Mouse (Mus musculus) MEL (cell line): ENCODE results near the gene C3ar1. TPM values are rescaled to one million over a fixed set of nuclear protein-coding genes. Genes with fewer than 3 reads are reported as not detected.

Source experiments
- DNase-seq: peaks from one replicate; pipeline ENCODE4 v3.0.0; 2011; ENCODE audit warnings: low read depth, low spot score
- H3K27ac ChIP-seq: 2 replicates; pipeline ENCODE4 v1.5.1; 2012; ENCODE audit warnings: low read depth, mild to moderate bottlenecking, control low read depth, low read length, moderate library complexity; ENCODE audit not compliant: control insufficient read depth
- H3K27me3 ChIP-seq, 2 experiments: fragments of 150-350 bp in 1 of 2; sonication (generic) in 1 of 2; 2 replicates each; pipeline ENCODE4 v1.6.1; 2012; ENCODE audit warnings: low read length in 2 of 2, mild to moderate bottlenecking in 2 of 2, improper control_type of control experiment in 1 of 2, moderate library complexity in 1 of 2; ENCODE audit not compliant: insufficient read depth in 2 of 2, control insufficient read depth in 1 of 2
- H3K36me3 ChIP-seq, 2 experiments: 2 replicates each; pipeline ENCODE4 v1.6.1; 2012 to 2014; ENCODE audit warnings: low read length in 2 of 2, improper control_type of control experiment in 1 of 2, inconsistent platforms in 1 of 2, mild to moderate bottlenecking in 1 of 2; ENCODE audit not compliant: insufficient read depth in 2 of 2, control insufficient read depth in 1 of 2
- H3K4me1 ChIP-seq, 2 experiments: fragments of 150-350 bp in 1 of 2; sonication (generic) in 1 of 2; 2 replicates each; pipeline ENCODE4 v1.6.1; 2012; ENCODE audit warnings: low read length in 2 of 2, improper control_type of control experiment in 1 of 2, mild to moderate bottlenecking in 1 of 2; ENCODE audit not compliant: insufficient read depth in 2 of 2, control insufficient read depth in 1 of 2
- H3K4me3 ChIP-seq, 2 experiments: fragments of 150-350 bp in 1 of 2; sonication (generic) in 1 of 2; 2 replicates each; pipeline ENCODE4 v1.5.1; 2012; ENCODE audit warnings: low read depth in 2 of 2, low read length in 2 of 2, mild to moderate bottlenecking in 2 of 2, moderate library complexity in 2 of 2, control low read depth in 1 of 2, improper control_type of control experiment in 1 of 2; ENCODE audit not compliant: control insufficient read depth in 1 of 2, insufficient read depth in 1 of 2
- H3K79me2 ChIP-seq: 2 replicates; pipeline ENCODE4 v1.6.1; 2012; ENCODE audit warnings: mild to moderate bottlenecking, low read length, moderate library complexity; ENCODE audit not compliant: control insufficient read depth, poor library complexity, insufficient read depth
- H3K9ac ChIP-seq: 2 replicates; pipeline ENCODE4 v1.6.1; 2012; ENCODE audit warnings: low read depth, mild to moderate bottlenecking, control low read depth, low read length, moderate library complexity; ENCODE audit not compliant: control insufficient read depth, poor library complexity, severe bottlenecking
- H3K9me3 ChIP-seq: fragments of 150-350 bp; sonication (generic); replicated peaks from 2 replicates; pipeline ENCODE4 v1.6.1; 2012; ENCODE audit warnings: mild to moderate bottlenecking, low read length, improper control_type of control experiment, moderate library complexity; ENCODE audit not compliant: insufficient read depth
- BHLHE40 ChIP-seq: IDR thresholded peaks from 2 replicates; pipeline ENCODE4 v1.6.1; 2012; ENCODE audit warnings: low read depth, mild to moderate bottlenecking, inconsistent platforms, low read length, improper control_type of control experiment, borderline replicate concordance
- CHD1 ChIP-seq: IDR thresholded peaks from 2 replicates; pipeline ENCODE4 v1.6.1; 2012; ENCODE audit warnings: low read depth, mild to moderate bottlenecking, inconsistent platforms, low read length, improper control_type of control experiment
- CHD2 ChIP-seq: IDR thresholded peaks from 2 replicates; pipeline ENCODE4 v1.6.1; 2011; ENCODE audit warnings: low read length, improper control_type of control experiment
- CTCF ChIP-seq, 3 experiments: IDR thresholded peaks in 2 of 3; conservative IDR thresholded peaks in 1 of 3; 2 replicates each; pipeline ENCODE4 v1.5.1; 2011 to 2012; ENCODE audit warnings: low read length in 3 of 3, low read depth in 2 of 3, mild to moderate bottlenecking in 2 of 3, improper control_type of control experiment in 1 of 3, inconsistent platforms in 1 of 3, mixed read lengths in 1 of 3, moderate library complexity in 1 of 3; ENCODE audit not compliant: control insufficient read depth in 1 of 3, insufficient read depth in 1 of 3, poor library complexity in 1 of 3, severe bottlenecking in 1 of 3
- E2F4 ChIP-seq: IDR thresholded peaks from 2 replicates; pipeline ENCODE4 v1.6.1; 2011; ENCODE audit warnings: low read depth, low read length, improper control_type of control experiment, borderline replicate concordance
- ELF1 ChIP-seq: IDR thresholded peaks from 2 replicates; pipeline ENCODE4 v1.6.1; 2014; ENCODE audit warnings: low read depth, mild to moderate bottlenecking, inconsistent platforms, low read length, improper control_type of control experiment, moderate library complexity
- EP300 ChIP-seq, 2 experiments: IDR thresholded peaks; 2 replicates each; pipeline ENCODE4 v1.6.1; 2011; ENCODE audit warnings: improper control_type of control experiment in 2 of 2, low read length in 2 of 2, low read depth in 1 of 2, mild to moderate bottlenecking in 1 of 2
- ETS1 ChIP-seq: IDR thresholded peaks from 2 replicates; pipeline ENCODE4 v1.6.1; 2012; ENCODE audit warnings: low read depth, mild to moderate bottlenecking, inconsistent platforms, low read length, improper control_type of control experiment, moderate library complexity
- GABPA ChIP-seq: IDR thresholded peaks from 2 replicates; pipeline ENCODE4 v1.6.1; 2012; ENCODE audit warnings: low read depth, mild to moderate bottlenecking, inconsistent platforms, low read length, improper control_type of control experiment, moderate library complexity
- GATA1 ChIP-seq: IDR thresholded peaks from 2 replicates; pipeline ENCODE4 v1.6.1; 2011; ENCODE audit warnings: low read depth, low read length, improper control_type of control experiment
- HCFC1 ChIP-seq: IDR thresholded peaks from 2 replicates; pipeline ENCODE4 v1.6.1; 2012; ENCODE audit warnings: low read depth, mild to moderate bottlenecking, inconsistent platforms, low read length, improper control_type of control experiment, moderate library complexity
- JUND ChIP-seq: IDR thresholded peaks from 2 replicates; pipeline ENCODE4 v1.6.1; 2011; ENCODE audit warnings: low read depth, mild to moderate bottlenecking, improper control_type of control experiment, low read length
- KAT2A ChIP-seq: conservative IDR thresholded peaks from 2 replicates; pipeline ENCODE4 v1.6.1; 2012; ENCODE audit warnings: low read depth, low read length, improper control_type of control experiment, inconsistent platforms
- MAFK ChIP-seq: IDR thresholded peaks from 2 replicates; pipeline ENCODE4 v1.6.1; 2011; ENCODE audit warnings: low read depth, mild to moderate bottlenecking, low read length, improper control_type of control experiment, borderline replicate concordance
- MAX ChIP-seq: IDR thresholded peaks from 2 replicates; pipeline ENCODE4 v1.6.1; 2011; ENCODE audit warnings: low read length, improper control_type of control experiment
- MAZ ChIP-seq: IDR thresholded peaks from 2 replicates; pipeline ENCODE4 v1.6.1; 2012; ENCODE audit warnings: low read depth, mild to moderate bottlenecking, inconsistent platforms, low read length, improper control_type of control experiment
- MEF2A ChIP-seq: IDR thresholded peaks from 2 replicates; pipeline ENCODE4 v1.6.1; 2014; ENCODE audit warnings: low read depth, mild to moderate bottlenecking, inconsistent platforms, low read length, improper control_type of control experiment; ENCODE audit not compliant: poor library complexity, insufficient replicate concordance, severe bottlenecking; ENCODE audit errors: extremely low read depth
- MXI1 ChIP-seq: IDR thresholded peaks from 2 replicates; pipeline ENCODE4 v1.6.1; 2011; ENCODE audit warnings: mild to moderate bottlenecking, low read depth, low read length, improper control_type of control experiment
- MYB ChIP-seq: IDR thresholded peaks from 2 replicates; pipeline ENCODE4 v1.6.1; 2011; ENCODE audit warnings: mild to moderate bottlenecking, low read depth, low read length, improper control_type of control experiment
- MYC ChIP-seq: IDR thresholded peaks from 2 replicates; pipeline ENCODE4 v1.6.1; 2011; ENCODE audit warnings: low read depth, mild to moderate bottlenecking, low read length, improper control_type of control experiment, moderate library complexity
- NRF1 ChIP-seq: IDR thresholded peaks from 2 replicates; pipeline ENCODE4 v1.6.1; 2014; ENCODE audit warnings: low read depth, mild to moderate bottlenecking, inconsistent platforms, low read length, improper control_type of control experiment, moderate library complexity; ENCODE audit not compliant: poor library complexity, insufficient read depth, severe bottlenecking
- POLR2A ChIP-seq, 2 experiments: IDR thresholded peaks; 2 replicates each; pipeline ENCODE4 v1.6.1; 2011 to 2012; ENCODE audit warnings: low read length in 2 of 2, mild to moderate bottlenecking in 2 of 2, control low read depth in 1 of 2, improper control_type of control experiment in 1 of 2, low read depth in 1 of 2, moderate library complexity in 1 of 2; ENCODE audit not compliant: control insufficient read depth in 1 of 2, insufficient read depth in 1 of 2, poor library complexity in 1 of 2
- POLR2AphosphoS2 ChIP-seq: IDR thresholded peaks from 2 replicates; pipeline ENCODE4 v1.6.1; 2011; ENCODE audit warnings: low read length, improper control_type of control experiment
- POLR2AphosphoS5 ChIP-seq: IDR thresholded peaks from 2 replicates; pipeline ENCODE4 v1.6.1; 2012; ENCODE audit warnings: low read depth, borderline replicate concordance, mild to moderate bottlenecking, inconsistent platforms, low read length, moderate library complexity, mixed read lengths
- RAD21 ChIP-seq: IDR thresholded peaks from 2 replicates; pipeline ENCODE4 v1.6.1; 2011; ENCODE audit warnings: mild to moderate bottlenecking, low read depth, low read length, improper control_type of control experiment
- RCOR1 ChIP-seq: IDR thresholded peaks from 2 replicates; pipeline ENCODE4 v1.6.1; 2012; ENCODE audit warnings: low read depth, mild to moderate bottlenecking, inconsistent platforms, low read length, improper control_type of control experiment
- SIN3A ChIP-seq: IDR thresholded peaks from 2 replicates; pipeline ENCODE4 v1.6.1; 2012; ENCODE audit warnings: low read length, improper control_type of control experiment, inconsistent platforms
- SMC3 ChIP-seq: IDR thresholded peaks from 2 replicates; pipeline ENCODE4 v1.6.1; 2011; ENCODE audit warnings: low read depth, low read length, improper control_type of control experiment
- TAL1 ChIP-seq: IDR thresholded peaks from 2 replicates; pipeline ENCODE4 v1.6.1; 2012; ENCODE audit warnings: mild to moderate bottlenecking, inconsistent platforms, low read length, moderate library complexity, mixed read lengths
- TBP ChIP-seq: IDR thresholded peaks from 2 replicates; pipeline ENCODE4 v1.8.0; 2011; ENCODE audit warnings: low read depth, low read length, improper control_type of control experiment
- TCF12 ChIP-seq: IDR thresholded peaks from 2 replicates; pipeline ENCODE4 v1.6.1; 2014; ENCODE audit warnings: low read depth, mild to moderate bottlenecking, inconsistent platforms, low read length, improper control_type of control experiment, moderate library complexity
- USF1 ChIP-seq: IDR thresholded peaks from 2 replicates; pipeline ENCODE4 v1.6.1; 2014; ENCODE audit warnings: low read depth, mild to moderate bottlenecking, inconsistent platforms, low read length, improper control_type of control experiment, moderate library complexity
- USF2 ChIP-seq, 2 experiments: IDR thresholded peaks; 2 replicates each; pipeline ENCODE4 v1.6.1; 2011 to 2012; ENCODE audit warnings: improper control_type of control experiment in 2 of 2, low read length in 2 of 2, borderline replicate concordance in 1 of 2, inconsistent platforms in 1 of 2, low read depth in 1 of 2, mild to moderate bottlenecking in 1 of 2; ENCODE audit not compliant: insufficient read depth in 1 of 2
- ZC3H11A ChIP-seq: IDR thresholded peaks from 2 replicates; pipeline ENCODE4 v1.6.1; 2012; ENCODE audit warnings: low read depth, mild to moderate bottlenecking, inconsistent platforms, low read length, improper control_type of control experiment
- ZKSCAN1 ChIP-seq: IDR thresholded peaks from 2 replicates; pipeline ENCODE4 v1.6.1; 2012; ENCODE audit warnings: low read depth, mild to moderate bottlenecking, inconsistent platforms, low read length, improper control_type of control experiment, moderate library complexity
- ZMIZ1 ChIP-seq: IDR thresholded peaks from 2 replicates; pipeline ENCODE4 v1.6.1; 2012; ENCODE audit warnings: low read depth, mild to moderate bottlenecking, inconsistent platforms, low read length, improper control_type of control experiment, moderate library complexity
- ZNF384 ChIP-seq: IDR thresholded peaks from 2 replicates; pipeline ENCODE4 v1.6.1; 2012; ENCODE audit warnings: low read depth, mild to moderate bottlenecking, inconsistent platforms, low read length, improper control_type of control experiment
- polyA plus RNA-seq, 2 experiments: library from polyadenylated mRNA; stranded (reverse) in 1 of 2; unstranded in 1 of 2; fragments of >175 nt in 1 of 2; fragments of >200 nt in 1 of 2; gene quantifications; 2 replicates each; pipeline versions ENCODE4 v1.2.1 to v1.2.4; 2012; ENCODE audit warnings: low replicate concordance in 2 of 2, low read depth in 1 of 2; ENCODE audit not compliant: insufficient read length in 2 of 2, insufficient read depth in 1 of 2, missing spikeins in 1 of 2
- total RNA-seq: library from RNA; depleted of rRNA; stranded (reverse); fragments of 300-350 nt; gene quantifications from 2 replicates; pipeline ENCODE4 v1.2.3, GENCODE M21; 2012

The C3ar1 gene
- total and polyA plus RNA-seq, 3 experiments, result 0.33 to 0.69 TPM; not detected in 1

- Histone ChIP-seq H3K4me1 (peaks cover 0 to 18% of the 10 kb centered on the region in 2 experiments; a peak in 2 of 4 replicates), H3K27me3 (no peaks in the 10 kb centered on the region), H3K27ac (peak overlapping the region; percentile 63), H3K9me3 (no peaks in the 10 kb centered on the region), H3K4me3 (peak overlapping the region in 1 of 2 experiments; percentile 15; a peak in 1 of 4 replicates), H3K9ac (peak overlapping the region; percentile 48), H3K36me3 (peaks cover 0 to 15% of the 10 kb centered on the region in 2 experiments; a peak in 2 of 4 replicates), H3K79me2 (peaks cover 11% of the 10 kb centered on the region)
- peak; percentile 96 for DNase-seq
- peak; percentile 76 for TF ChIP-seq POLR2AphosphoS2
- no peak for TF ChIP-seq POLR2AphosphoS5
- TF ChIP-seq KAT2A, result no peak
- TF ChIP-seq USF1, result no peak; the same call in 1 of the 2 replicates
- TF ChIP-seq MEF2A, result no peak
- peak; percentile 39 for TF ChIP-seq ZNF384
- TF ChIP-seq MYC, result peak; percentile 96
- no peak for TF ChIP-seq CHD1
- TF ChIP-seq TCF12, result peak; percentile 60
- peak; percentile 88 for TF ChIP-seq ETS1
- TF ChIP-seq SIN3A, result peak; percentile 86
- TF ChIP-seq ELF1, result 0 out of 2 replicates have a peak, but pooled peaks have one; percentile 48
- TF ChIP-seq MAZ, result no peak
- TF ChIP-seq CTCF (IDR thresholded peaks at IDR 0.05 in 2 of 3, conservative IDR thresholded peaks at IDR 0.05 in 1 of 3; ENCODE audit: control insufficient read depth in 1 of 3, insufficient read depth in 1 of 3, low read depth in 2 of 3, low read length in 3 of 3, poor library complexity in 1 of 3, severe bottlenecking in 1 of 3), result peak; percentile 58 to 93 (median 93)
- 0 out of 2 replicates have a peak, but pooled peaks have one; percentile 6 for TF ChIP-seq MAFK
- peak; percentile 95 for TF ChIP-seq JUND
- TF ChIP-seq EP300 (IDR thresholded peaks at IDR 0.05; ENCODE audit: low read depth in 1 of 2, low read length in 2 of 2), result peak; percentile 80 to 81
- peak; percentile 94 for TF ChIP-seq TBP
- peak; percentile 70 for TF ChIP-seq MYB
- TF ChIP-seq RCOR1, result peak; percentile 59; the same call in 1 of the 2 replicates
- peak in 1 of 2 experiments; percentile 75; a peak in 2 of 4 replicates for TF ChIP-seq POLR2A (IDR thresholded peaks at IDR 0.05; ENCODE audit: control insufficient read depth in 1 of 2, insufficient read depth in 1 of 2, low read depth in 1 of 2, low read length in 2 of 2, poor library complexity in 1 of 2)
- no peak for TF ChIP-seq USF2 (IDR thresholded peaks at IDR 0.05; ENCODE audit: borderline replicate concordance in 1 of 2, insufficient read depth in 1 of 2, low read depth in 1 of 2, low read length in 2 of 2)
- TF ChIP-seq ZC3H11A, result peak; percentile 57
- peak; percentile 98 for TF ChIP-seq ZMIZ1
- peak; percentile 83; the same call in 1 of the 2 replicates for TF ChIP-seq BHLHE40
- TF ChIP-seq ZKSCAN1, result no peak
- peak; percentile 92 for TF ChIP-seq MAX
- no peak; the same call in 1 of the 2 replicates for TF ChIP-seq HCFC1
- peak; percentile 74 for TF ChIP-seq SMC3
- TF ChIP-seq CHD2, result no peak
- TF ChIP-seq E2F4, result no peak
- TF ChIP-seq RAD21, result peak; percentile 77
- TF ChIP-seq GABPA, result no peak
- TF ChIP-seq MXI1, result peak; percentile 90
- TF ChIP-seq GATA1, result peak; percentile 90
- TF ChIP-seq NRF1, result no peak
- peak; percentile 57 for TF ChIP-seq TAL1
These were observed 51.5 kb downstream of the C3ar1 start for GRCm38 (mm10) chr6:122804418-122804817.
